Mouse (Mus musculus): Measurements from ENCODE around the gene Zbtb20. TPM values are rescaled to one million over a fixed set of nuclear protein-coding genes. Genes with fewer than 3 reads are reported as not detected.
A peak's percentile ranks its signal among the peaks of the same experiment; 100 is the strongest.

Zbtb20 gene
- polyA plus RNA-seq, 1 experiment from 2014 or later: 20.2 TPM

- Histone ChIP-seq H3K4me3 (no peak overlapping the region), H3K27me3 (no peaks in the 10 kb centered on the region), H3K27ac (no peak overlapping the region), H3K9me3 (no peaks in the 10 kb centered on the region), H3K4me1 (peaks cover 3% of the 10 kb centered on the region), H3K4me2 (no peak overlapping the region), H3K36me3 (no peaks in the 10 kb centered on the region), H3K9ac (no peak overlapping the region)
- no peak for ATAC-seq (ENCODE audit: insufficient number of reproducible peaks, insufficient read depth, low FRiP score, low TSS enrichment, low read depth)
- WGBS: 75% methylated on average over 4 of the region's 4 CpGs
These were observed 465.0 kb downstream of the Zbtb20 start for GRCm38 (mm10) chr16:43340712-43341111.

- Histone ChIP-seq H3K27me3 (no peaks in the 10 kb centered on the region), H3K4me1 (peaks cover 3% of the 10 kb centered on the region), H3K9ac (no peak overlapping the region), H3K9me3 (no peaks in the 10 kb centered on the region), H3K4me3 (no peak overlapping the region), H3K36me3 (no peaks in the 10 kb centered on the region), H3K27ac (peak overlapping the region; percentile 39; the same call in 1 of the 2 replicates), H3K4me2 (no peak overlapping the region)
- ATAC-seq (ENCODE audit: insufficient number of reproducible peaks, insufficient read depth, low FRiP score, low TSS enrichment, low read depth): no peak
These were observed 466.3 kb downstream of the Zbtb20 start for GRCm38 (mm10) chr16:43341916-43342455.

- Histone ChIP-seq H3K27ac (no peak overlapping the region), H3K9ac (no peak overlapping the region), H3K4me2 (no peak overlapping the region), H3K4me3 (no peak overlapping the region), H3K4me1 (peaks cover 3% of the 10 kb centered on the region), H3K36me3 (no peaks in the 10 kb centered on the region), H3K27me3 (no peaks in the 10 kb centered on the region), H3K9me3 (no peaks in the 10 kb centered on the region)
- no peak for ATAC-seq (ENCODE audit: insufficient number of reproducible peaks, insufficient read depth, low FRiP score, low TSS enrichment, low read depth)
These were observed 470.4 kb downstream of the Zbtb20 start for GRCm38 (mm10) chr16:43346094-43346493.

GRCm38 (mm10) chr16:43355776-43356645 lies 480.3 kb downstream of the Zbtb20 start:
- Histone ChIP-seq H3K27ac (no peak overlapping the region), H3K9me3 (no peaks in the 10 kb centered on the region), H3K27me3 (no peaks in the 10 kb centered on the region), H3K36me3 (no peaks in the 10 kb centered on the region), H3K9ac (no peak overlapping the region), H3K4me2 (no peak overlapping the region), H3K4me3 (no peak overlapping the region), H3K4me1 (peaks cover 12% of the 10 kb centered on the region)
- ATAC-seq (ENCODE audit: insufficient number of reproducible peaks, insufficient read depth, low FRiP score, low TSS enrichment, low read depth): no peak
- 44% methylated on average over 9 of the region's 9 CpGs for WGBS

GRCm38 (mm10) chr16:43359546-43359945 lies 483.9 kb downstream of the Zbtb20 start:
- no peaks in the 10 kb centered on the region for H3K9me3 ChIP-seq
- H3K4me2 ChIP-seq: no peak overlapping the region
- no peaks in the 10 kb centered on the region for H3K27me3 ChIP-seq
- H3K9ac ChIP-seq: no peak overlapping the region
- H3K27ac ChIP-seq: no peak overlapping the region
- ATAC-seq (ENCODE audit: insufficient number of reproducible peaks, insufficient read depth, low FRiP score, low TSS enrichment, low read depth): no peak
- H3K4me1 ChIP-seq: peaks cover 29% of the 10 kb centered on the region
- no peaks in the 10 kb centered on the region for H3K36me3 ChIP-seq
- no peak overlapping the region for H3K4me3 ChIP-seq
- 76% methylated on average over 3 of the region's 3 CpGs for WGBS

- Histone ChIP-seq H3K36me3 (no peaks in the 10 kb centered on the region), H3K9ac (no peak overlapping the region), H3K4me3 (no peak overlapping the region), H3K27me3 (no peaks in the 10 kb centered on the region), H3K9me3 (no peaks in the 10 kb centered on the region), H3K4me2 (no peak overlapping the region), H3K27ac (no peak overlapping the region), H3K4me1 (peaks cover 31% of the 10 kb centered on the region)
- 88% methylated on average over 2 of the region's 2 CpGs for WGBS
- ATAC-seq (ENCODE audit: insufficient number of reproducible peaks, insufficient read depth, low FRiP score, low TSS enrichment, low read depth): no peak
These were observed 484.4 kb downstream of the Zbtb20 start for GRCm38 (mm10) chr16:43360112-43360511.

- 80% methylated on average over 7 of the region's 7 CpGs for WGBS
- no peak overlapping the region for H3K27ac ChIP-seq
- ATAC-seq (ENCODE audit: insufficient number of reproducible peaks, insufficient read depth, low FRiP score, low TSS enrichment, low read depth): no peak
These were observed 485.3 kb downstream of the Zbtb20 start for GRCm38 (mm10) chr16:43360838-43361480.

GRCm38 (mm10) chr16:43362651-43363300 lies 487.1 kb downstream of the Zbtb20 start:
- 0 out of 2 replicates have a peak overlapping the region, but pooled peaks have one; percentile 24 for H3K4me2 ChIP-seq
- WGBS: 76% methylated on average over 9 of the region's 9 CpGs

More at GRCm38 (mm10) chr16:43360838-43361480, 485.3 kb downstream of the Zbtb20 start:
- H3K36me3 ChIP-seq: no peaks in the 10 kb centered on the region
- H3K4me1 ChIP-seq: peaks cover 25% of the 10 kb centered on the region
- H3K27me3 ChIP-seq: no peaks in the 10 kb centered on the region
- no peak overlapping the region for H3K9ac ChIP-seq
- H3K4me2 ChIP-seq: no peak overlapping the region
- no peak overlapping the region for H3K4me3 ChIP-seq
- H3K9me3 ChIP-seq: no peaks in the 10 kb centered on the region

GRCm38 (mm10) chr16:43363316-43363715 lies 487.6 kb downstream of the Zbtb20 start:
- ATAC-seq (ENCODE audit: insufficient number of reproducible peaks, insufficient read depth, low FRiP score, low TSS enrichment, low read depth): no peak
- no peak overlapping the region for H3K9ac ChIP-seq
- H3K9me3 ChIP-seq: no peaks in the 10 kb centered on the region
- no peaks in the 10 kb centered on the region for H3K36me3 ChIP-seq
- 59% methylated on average over 6 of the region's 6 CpGs for WGBS
- H3K4me2 ChIP-seq: 0 out of 2 replicates have a peak overlapping the region, but pooled peaks have one; percentile 24
- peaks cover 19% of the 10 kb centered on the region for H3K4me1 ChIP-seq
- H3K27me3 ChIP-seq: no peaks in the 10 kb centered on the region
- H3K27ac ChIP-seq: 0 out of 2 replicates have a peak overlapping the region, but pooled peaks have one; percentile 39
- H3K4me3 ChIP-seq: no peak overlapping the region

More at GRCm38 (mm10) chr16:43362651-43363300, 487.1 kb downstream of the Zbtb20 start:
- H3K9ac ChIP-seq: no peak overlapping the region
- H3K27ac ChIP-seq: 0 out of 2 replicates have a peak overlapping the region, but pooled peaks have one; percentile 39
- H3K27me3 ChIP-seq: no peaks in the 10 kb centered on the region
- H3K4me3 ChIP-seq: no peak overlapping the region
- H3K36me3 ChIP-seq: no peaks in the 10 kb centered on the region
- ATAC-seq (ENCODE audit: insufficient number of reproducible peaks, insufficient read depth, low FRiP score, low TSS enrichment, low read depth): no peak
- H3K4me1 ChIP-seq: peaks cover 19% of the 10 kb centered on the region
- no peaks in the 10 kb centered on the region for H3K9me3 ChIP-seq

- Histone ChIP-seq H3K27ac (peak overlapping the region; percentile 69), H3K4me1 (peaks cover 19% of the 10 kb centered on the region), H3K9me3 (no peaks in the 10 kb centered on the region), H3K4me2 (peak overlapping the region; percentile 24), H3K36me3 (no peaks in the 10 kb centered on the region), H3K27me3 (no peaks in the 10 kb centered on the region), H3K4me3 (no peak overlapping the region), H3K9ac (peak overlapping the region; percentile 55)
- WGBS: 19% methylated on average over 7 of the region's 7 CpGs
- ATAC-seq (ENCODE audit: insufficient number of reproducible peaks, insufficient read depth, low FRiP score, low TSS enrichment, low read depth): no peak
These were observed 488.3 kb downstream of the Zbtb20 start for GRCm38 (mm10) chr16:43363751-43364515.

GRCm38 (mm10) chr16:43364516-43364910 lies 488.8 kb downstream of the Zbtb20 start:
- no peak overlapping the region for H3K4me3 ChIP-seq
- 0 out of 2 replicates have a peak overlapping the region, but pooled peaks have one; percentile 24 for H3K4me2 ChIP-seq
- H3K9ac ChIP-seq: no peak overlapping the region
- WGBS: 68% methylated on average over 6 of the region's 6 CpGs
- H3K27ac ChIP-seq: peak overlapping the region; percentile 69; the same call in 1 of the 2 replicates
- H3K4me1 ChIP-seq: peaks cover 19% of the 10 kb centered on the region
- H3K27me3 ChIP-seq: no peaks in the 10 kb centered on the region
- H3K36me3 ChIP-seq: no peaks in the 10 kb centered on the region
- no peak for ATAC-seq (ENCODE audit: insufficient number of reproducible peaks, insufficient read depth, low FRiP score, low TSS enrichment, low read depth)
- H3K9me3 ChIP-seq: no peaks in the 10 kb centered on the region

All from embryonic facial prominence, embryonic 13.5 days (tissue).